Mouse (Mus musculus): ENCODE measurements around the gene Lag3. TPM values are rescaled to one million over a fixed set of nuclear protein-coding genes. Genes with fewer than 3 reads are reported as not detected.
A peak's percentile ranks its signal among the peaks of the same experiment; 100 is the strongest.

The Lag3 gene
- total and polyA plus RNA-seq, 3 experiments: 0.52 to 2.0 (median 1.2) TPM

- Histone ChIP-seq H3K9ac (ENCODE audit: insufficient read depth, low read depth) (no peak overlapping the region), H3K27me3 (replicated peaks) (peaks cover 10% of the 10 kb centered on the region), H3K9me3 (replicated peaks; ENCODE audit: low read length) (no peaks in the 10 kb centered on the region), H3K4me1 (ENCODE audit: control insufficient read depth in 1 of 2, insufficient read depth in 2 of 2) (peaks cover 3 to 42% of the 10 kb centered on the region in 2 experiments; a peak in 3 of 4 replicates), H3K36me3 (replicated peaks in 1 of 2; ENCODE audit: control insufficient read depth in 1 of 2, insufficient read depth in 1 of 2, low read length in 1 of 2) (no peaks in the 10 kb centered on the region), H3K79me2 (replicated peaks; ENCODE audit: control insufficient read depth, extremely low read depth, insufficient read depth, poor library complexity, severe bottlenecking) (no peaks in the 10 kb centered on the region), H3K4me3 (replicated peaks in 1 of 3; ENCODE audit: low read depth in 2 of 3, low read length in 2 of 3, poor library complexity in 1 of 3) (no peak overlapping the region), H3K27ac (ENCODE audit: insufficient read depth, low read depth) (no peak overlapping the region), H3K4me2 (ENCODE audit: insufficient read depth, low read depth, poor library complexity, severe bottlenecking) (no peak overlapping the region)
- TF ChIP-seq ZNF384 (IDR thresholded peaks at IDR 0.05; ENCODE audit: low read depth, low read length): peak; percentile 94
- no peak for TF ChIP-seq UBTF (IDR thresholded peaks at IDR 0.05; ENCODE audit: low read depth, low read length)
- peak; percentile 57; the same call in 1 of the 2 replicates for TF ChIP-seq BHLHE40 (IDR thresholded peaks at IDR 0.05; ENCODE audit: low read depth, low read length)
- peak; percentile 52 for DNase-seq (ENCODE audit: extremely low read depth)
- dilution Hi-C loops (cut with MboI; ENCODE audit: extremely low pct_ligation_motif_present, extremely low pct_unique_long_range_greater_than_20kb, low sequenced_read_pairs) (no loop called here), in situ Hi-C loops (cut with MboI; ENCODE audit: low pct_ligation_motif_present, low pct_unique_long_range_greater_than_20kb, low sequenced_read_pairs) (no loop called here)
Observed at GRCm38 (mm10) chr6:124921539-124921938, 10.0 kb upstream of the Lag3 start.

GRCm38 (mm10) chr6:124920318-124921085, 9.0 kb upstream of the Lag3 start:
- in situ Hi-C loops (cut with MboI; ENCODE audit: low pct_ligation_motif_present, low pct_unique_long_range_greater_than_20kb, low sequenced_read_pairs) (no loop called here), dilution Hi-C loops (cut with MboI; ENCODE audit: extremely low pct_ligation_motif_present, extremely low pct_unique_long_range_greater_than_20kb, low sequenced_read_pairs) (no loop called here)
- Histone ChIP-seq H3K4me3 (replicated peaks in 1 of 3; ENCODE audit: low read depth in 2 of 3, low read length in 2 of 3, poor library complexity in 1 of 3) (no peak overlapping the region), H3K27me3 (replicated peaks) (peaks cover 10% of the 10 kb centered on the region), H3K4me2 (ENCODE audit: insufficient read depth, low read depth, poor library complexity, severe bottlenecking) (no peak overlapping the region), H3K9me3 (replicated peaks; ENCODE audit: low read length) (no peaks in the 10 kb centered on the region), H3K79me2 (replicated peaks; ENCODE audit: control insufficient read depth, extremely low read depth, insufficient read depth, poor library complexity, severe bottlenecking) (no peaks in the 10 kb centered on the region), H3K4me1 (ENCODE audit: control insufficient read depth in 1 of 2, insufficient read depth in 2 of 2) (peaks cover 7 to 52% of the 10 kb centered on the region in 2 experiments), H3K36me3 (replicated peaks in 1 of 2; ENCODE audit: control insufficient read depth in 1 of 2, insufficient read depth in 1 of 2, low read length in 1 of 2) (no peaks in the 10 kb centered on the region), H3K27ac (ENCODE audit: insufficient read depth, low read depth) (no peak overlapping the region), H3K9ac (ENCODE audit: insufficient read depth, low read depth) (no peak overlapping the region)
- no peak for DNase-seq (ENCODE audit: extremely low read depth)
- TF ChIP-seq MAZ (IDR thresholded peaks at IDR 0.05; ENCODE audit: low read depth, low read length) (no peak), MYC (IDR thresholded peaks at IDR 0.05; ENCODE audit: low read depth, low read length) (no peak), ELF1 (IDR thresholded peaks at IDR 0.05; ENCODE audit: low read depth, low read length) (no peak), EP300 (IDR thresholded peaks at IDR 0.05; ENCODE audit: low read length) (no peak), RCOR1 (conservative IDR thresholded peaks at IDR 0.05; ENCODE audit: low read depth, low read length) (no peak)

- in situ Hi-C loops (cut with MboI; ENCODE audit: low pct_ligation_motif_present, low pct_unique_long_range_greater_than_20kb, low sequenced_read_pairs): no loop called here
- TF ChIP-seq MAFK (IDR thresholded peaks at IDR 0.05; ENCODE audit: insufficient replicate concordance, low read length) (no peak), PAX5 (IDR thresholded peaks at IDR 0.05; ENCODE audit: low read length) (no peak), MAZ (IDR thresholded peaks at IDR 0.05; ENCODE audit: low read depth, low read length) (peak; percentile 72), CHD2 (IDR thresholded peaks at IDR 0.05; ENCODE audit: low read length) (peak; percentile 97), USF1 (IDR thresholded peaks at IDR 0.05; ENCODE audit: low read depth, low read length) (no peak), MXI1 (IDR thresholded peaks at IDR 0.05; ENCODE audit: low read depth, low read length) (peak; percentile 95), UBTF (IDR thresholded peaks at IDR 0.05; ENCODE audit: low read depth, low read length) (no peak)
- Histone ChIP-seq H3K9ac (ENCODE audit: insufficient read depth, low read depth) (no peak within 1 kb of the TSS), H3K4me2 (ENCODE audit: insufficient read depth, low read depth, poor library complexity, severe bottlenecking) (peak within 1 kb of the TSS; percentile 35; the same call in 1 of the 2 replicates), H3K4me3 (replicated peaks in 1 of 3; ENCODE audit: low read depth in 2 of 3, low read length in 2 of 3, poor library complexity in 1 of 3) (no peak within 1 kb of the TSS), H3K9me3 (replicated peaks; ENCODE audit: low read length) (no peaks in the 10 kb centered on the region), H3K27me3 (replicated peaks) (peaks cover 10% of the 10 kb centered on the region), H3K4me1 (ENCODE audit: control insufficient read depth in 1 of 2, insufficient read depth in 2 of 2) (peaks cover 7 to 52% of the 10 kb centered on the region in 2 experiments), H3K36me3 (replicated peaks in 1 of 2; ENCODE audit: control insufficient read depth in 1 of 2, insufficient read depth in 1 of 2, low read length in 1 of 2) (peaks cover 0 to under 1% of the 10 kb centered on the region in 2 experiments), H3K27ac (ENCODE audit: insufficient read depth, low read depth) (no peak within 1 kb of the TSS), H3K79me2 (replicated peaks; ENCODE audit: control insufficient read depth, extremely low read depth, insufficient read depth, poor library complexity, severe bottlenecking) (no peaks in the 10 kb centered on the region)
- dilution Hi-C loops (cut with MboI; ENCODE audit: extremely low pct_ligation_motif_present, extremely low pct_unique_long_range_greater_than_20kb, low sequenced_read_pairs): no loop called here
- DNase-seq (ENCODE audit: extremely low read depth): peak; percentile 95
Observed at GRCm38 (mm10) chr6:124919695-124920317, 8.3 kb upstream of the Lag3 start, which contains the start of gene Ptms. Ptms (minus strand) TSS chr6:124920103.
